Mouse (Mus musculus) olfactory bulb, adult 2 months (tissue): ENCODE measurements at regions not wholly inside any gene's neighbourhood (a gene's known extent, or its start where the extent isn't known, plus 50 kb on each side); places are given as distances from the start of the nearest gene placed in this dataset.

Experiments
- CTCF ChIP-seq: fragments of 200-500 bp; IDR thresholded peaks from 2 replicates; pipeline ENCODE4 v1.5.1; 2012; ENCODE audit warnings: low read depth, mild to moderate bottlenecking, low read length, moderate library complexity; ENCODE audit not compliant: insufficient read depth
- POLR2A ChIP-seq: fragments of 200-500 bp; IDR thresholded peaks from 2 replicates; pipeline ENCODE4 v1.6.1; 2012; ENCODE audit warnings: mild to moderate bottlenecking, low read depth, low read length, moderate library complexity; ENCODE audit not compliant: insufficient read depth

- TF ChIP-seq CTCF (no peak), POLR2A (no peak)
Measured at GRCm38 (mm10) chr13:5545521-5545920, 315.8 kb upstream of the Klf6 start.
